Mouse (Mus musculus) cortical plate, adult 2 months (tissue): Measurements from ENCODE around the gene Snx21.

Experiments
- CTCF ChIP-seq: fragments of 200-500 bp; IDR thresholded peaks from 2 replicates; pipeline ENCODE4 v1.5.1; 2011; ENCODE audit warnings: mild to moderate bottlenecking, control low read depth, low read length; ENCODE audit not compliant: insufficient read depth; ENCODE audit errors: extremely low read depth
- POLR2A ChIP-seq: fragments of 200-500 bp; IDR thresholded peaks from 2 replicates; pipeline ENCODE4 v1.6.1; 2011; ENCODE audit warnings: mild to moderate bottlenecking, low read length, control low read depth; ENCODE audit not compliant: insufficient read depth; ENCODE audit errors: extremely low read depth

DNA sequence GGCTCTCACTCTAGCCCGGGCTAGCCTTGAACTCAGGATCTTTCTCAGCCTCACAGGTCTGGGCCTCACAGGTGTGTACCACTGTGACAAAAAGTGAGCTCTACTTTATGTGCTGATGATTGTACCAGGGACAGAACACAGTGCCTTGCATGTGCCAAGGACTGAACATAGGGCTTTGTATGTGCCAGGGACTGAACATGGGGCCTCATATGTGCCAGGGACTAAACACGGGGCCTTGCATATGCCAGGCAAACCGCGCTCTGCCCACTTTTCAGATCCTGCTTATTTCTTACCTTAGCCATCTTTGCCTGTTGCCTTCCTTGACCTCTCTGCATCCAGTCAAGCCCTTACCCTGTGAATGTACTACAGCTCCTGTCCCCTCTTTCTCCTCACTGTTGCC lies 23.7 kb upstream of the Snx21 start:
- TF ChIP-seq POLR2A (no peak), CTCF (no peak)
